Mouse (Mus musculus) testis, adult 2 months (tissue): Measurements from ENCODE around the gene Tmem202. TPM values are rescaled to one million over a fixed set of nuclear protein-coding genes. Genes with fewer than 3 reads are reported as not detected.

Experiments
- H3K27ac ChIP-seq: fragments of 200-500 bp; 2 replicates; pipeline ENCODE4 v1.5.1; 2012; ENCODE audit warnings: low read depth, low read length; ENCODE audit not compliant: control insufficient read depth, insufficient read depth
- H3K27me3 ChIP-seq: fragments of 200-500 bp; 2 replicates; pipeline ENCODE4 v1.6.1; 2012; ENCODE audit warnings: mild to moderate bottlenecking, low read length, moderate library complexity; ENCODE audit not compliant: control insufficient read depth, insufficient read depth
- H3K36me3 ChIP-seq: fragments of 200-500 bp; 2 replicates; pipeline ENCODE4 v1.6.1; 2012; ENCODE audit warnings: mild to moderate bottlenecking, low read length; ENCODE audit not compliant: control insufficient read depth, insufficient read depth
- H3K4me1 ChIP-seq: fragments of 200-500 bp; 2 replicates; pipeline ENCODE4 v1.6.1; 2012; ENCODE audit warnings: low read length; ENCODE audit not compliant: control insufficient read depth, insufficient read depth
- H3K4me3 ChIP-seq: fragments of 200-500 bp; 2 replicates; pipeline ENCODE4 v1.5.1; 2012; ENCODE audit warnings: low read depth, mild to moderate bottlenecking, low read length, moderate library complexity, mixed read lengths; ENCODE audit not compliant: control insufficient read depth
- CTCF ChIP-seq: fragments of 200-500 bp; IDR thresholded peaks from 2 replicates; pipeline ENCODE4 v1.5.1; 2012; ENCODE audit warnings: low read depth, mild to moderate bottlenecking, inconsistent platforms, low read length, moderate library complexity; ENCODE audit not compliant: control insufficient read depth, insufficient read depth, insufficient replicate concordance
- POLR2A ChIP-seq: fragments of 200-500 bp; IDR thresholded peaks from 2 replicates; pipeline ENCODE4 v1.6.1; 2012; ENCODE audit warnings: low read depth, mild to moderate bottlenecking, inconsistent platforms, low read length, moderate library complexity; ENCODE audit not compliant: control insufficient read depth
- polyA plus RNA-seq: library from polyadenylated mRNA; depleted of rRNA; stranded (reverse); fragments of >200 nt; gene quantifications from 2 replicates; pipeline ENCODE4 v1.2.3, GENCODE M21; 2012

Gene Tmem202
- polyA plus RNA-seq, 1 experiment = 71.6 TPM

GRCm38 (mm10) chr9:59550077-59550476 is 10.4 kb upstream of the Tmem202 start:
- Histone ChIP-seq H3K36me3 (no peaks in the 10 kb centered on the region; the same call in none of the 2 replicates), H3K27ac (no peak overlapping the region), H3K27me3 (no peaks in the 10 kb centered on the region), H3K4me3 (no peak overlapping the region), H3K4me1 (peaks cover 4% of the 10 kb centered on the region; the same call in 1 of the 2 replicates)
- TF ChIP-seq POLR2A = no peak
- no peak for TF ChIP-seq CTCF

- Histone ChIP-seq H3K36me3 (no peaks in the 10 kb centered on the region; the same call in none of the 2 replicates), H3K27me3 (no peaks in the 10 kb centered on the region), H3K4me3 (no peak overlapping the region), H3K4me1 (peaks cover 8% of the 10 kb centered on the region), H3K27ac (no peak overlapping the region)
- TF ChIP-seq CTCF (no peak), POLR2A (no peak)
Observed at GRCm38 (mm10) chr9:59548961-59549487, 9.4 kb upstream of the Tmem202 start.

- TF ChIP-seq CTCF = no peak
- TF ChIP-seq POLR2A = no peak
- H3K27ac ChIP-seq = no peak overlapping the region
- H3K4me1 ChIP-seq = peaks cover 8% of the 10 kb centered on the region
- H3K36me3 ChIP-seq = no peaks in the 10 kb centered on the region
- H3K27me3 ChIP-seq = no peaks in the 10 kb centered on the region
- H3K4me3 ChIP-seq = no peak overlapping the region
Observed at GRCm38 (mm10) chr9:59547869-59548268, 8.2 kb upstream of the Tmem202 start.

GRCm38 (mm10) chr9:59544739-59545138 is 5.1 kb upstream of the Tmem202 start:
- Histone ChIP-seq H3K4me3 (no peak overlapping the region), H3K4me1 (peaks cover 14% of the 10 kb centered on the region), H3K27me3 (no peaks in the 10 kb centered on the region), H3K36me3 (no peaks in the 10 kb centered on the region), H3K27ac (no peak overlapping the region)
- TF ChIP-seq CTCF = no peak
- no peak for TF ChIP-seq POLR2A

GRCm38 (mm10) chr9:59542766-59543324 is 3.2 kb upstream of the Tmem202 start:
- no peaks in the 10 kb centered on the region for H3K36me3 ChIP-seq
- TF ChIP-seq CTCF = no peak
- TF ChIP-seq POLR2A = no peak
- no peak overlapping the region for H3K27ac ChIP-seq
- H3K27me3 ChIP-seq = no peaks in the 10 kb centered on the region
- H3K4me3 ChIP-seq = no peak overlapping the region
- H3K4me1 ChIP-seq = peaks cover 21% of the 10 kb centered on the region

- H3K4me3 ChIP-seq = no peak overlapping the region
- peaks cover 17% of the 10 kb centered on the region for H3K4me1 ChIP-seq
- H3K27me3 ChIP-seq = no peaks in the 10 kb centered on the region
- no peaks in the 10 kb centered on the region for H3K36me3 ChIP-seq
- TF ChIP-seq POLR2A = no peak
- TF ChIP-seq CTCF = no peak
- H3K27ac ChIP-seq = no peak overlapping the region
Observed at GRCm38 (mm10) chr9:59541617-59542016, 2.0 kb upstream of the Tmem202 start.

- Histone ChIP-seq H3K4me3 (no peak overlapping the region), H3K27me3 (no peaks in the 10 kb centered on the region), H3K27ac (no peak overlapping the region), H3K36me3 (no peaks in the 10 kb centered on the region), H3K4me1 (peaks cover 13% of the 10 kb centered on the region)
- TF ChIP-seq CTCF (peak; percentile 22; the same call in 1 of the 2 replicates), POLR2A (no peak)
Observed at GRCm38 (mm10) chr9:59537651-59538050, 2.0 kb downstream of the Tmem202 start.

GRCm38 (mm10) chr9:59533889-59534288 is 5.8 kb downstream of the Tmem202 start:
- Histone ChIP-seq H3K4me1 (no peaks in the 10 kb centered on the region), H3K27me3 (no peaks in the 10 kb centered on the region), H3K4me3 (no peak overlapping the region), H3K36me3 (no peaks in the 10 kb centered on the region), H3K27ac (no peak overlapping the region)
- TF ChIP-seq POLR2A = no peak
- no peak for TF ChIP-seq CTCF
